Mouse (Mus musculus): Measurements from ENCODE around the gene Vezf1. TPM values are rescaled to one million over a fixed set of nuclear protein-coding genes. Genes with fewer than 3 reads are reported as not detected.
"Not testable (repeated sequence)": the region's sequence is repeated elsewhere in the genome, so short reads cannot be mapped to it uniquely, and the experiment has no call there.

Vezf1 gene
- polyA plus RNA-seq, 1 experiment: 29.6 TPM

DNA sequence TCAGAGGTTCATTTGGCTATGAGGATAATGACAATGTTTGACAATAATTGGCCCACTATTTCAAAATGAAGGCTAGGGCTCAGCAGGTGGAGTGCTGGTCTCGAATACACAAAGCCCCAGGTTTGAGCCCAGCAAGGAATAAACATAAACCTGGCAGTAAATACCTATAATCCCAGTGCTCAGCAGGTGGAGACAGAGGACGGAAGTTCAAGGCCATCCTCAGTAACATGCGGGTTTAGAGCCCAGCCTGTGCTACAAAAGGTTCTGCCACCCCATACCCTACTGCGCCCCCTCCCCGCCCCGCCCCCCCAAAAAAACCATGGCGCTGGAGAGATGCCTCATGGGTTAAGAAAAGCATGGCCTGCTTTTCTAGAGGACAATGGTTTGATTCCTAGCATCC is 32.1 kb upstream of the Vezf1 start:
- no peak for DNase-seq
- TF ChIP-seq CTCF (IDR thresholded peaks at IDR 0.05; ENCODE audit: borderline replicate concordance, insufficient read depth, low read depth, low read length) (no peak), POLR2A (IDR thresholded peaks at IDR 0.05; ENCODE audit: borderline replicate concordance, insufficient read depth, low read length) (no peak)
- H3K27me3 ChIP-seq (ENCODE audit: control insufficient read depth, insufficient read depth, low read length): no peaks in the 10 kb centered on the region
- WGBS: 71% methylated on average over 7 of the region's 7 CpGs
- no peak overlapping the region for H3K27ac ChIP-seq (ENCODE audit: insufficient read depth, low read length)
- H3K4me3 ChIP-seq (replicated peaks; ENCODE audit: insufficient read depth, low read depth, low read length): no peak overlapping the region
- H3K4me1 ChIP-seq (ENCODE audit: control insufficient read depth, insufficient read depth, low read length): no peaks in the 10 kb centered on the region

- no peak overlapping the region for H3K4me3 ChIP-seq (replicated peaks; ENCODE audit: insufficient read depth, low read depth, low read length)
- TF ChIP-seq POLR2A (IDR thresholded peaks at IDR 0.05; ENCODE audit: borderline replicate concordance, insufficient read depth, low read length) (no peak), CTCF (IDR thresholded peaks at IDR 0.05; ENCODE audit: borderline replicate concordance, insufficient read depth, low read depth, low read length) (no peak)
- no peak for DNase-seq
- H3K27ac ChIP-seq (ENCODE audit: insufficient read depth, low read length): no peak overlapping the region
- no peaks in the 10 kb centered on the region for H3K27me3 ChIP-seq (ENCODE audit: control insufficient read depth, insufficient read depth, low read length)
- no peaks in the 10 kb centered on the region for H3K4me1 ChIP-seq (ENCODE audit: control insufficient read depth, insufficient read depth, low read length)
- 35% methylated on average over 10 of the region's 10 CpGs for WGBS
Observed at GRCm38 (mm10) chr11:88036761-88037251, 31.3 kb upstream of the Vezf1 start.

- no peak for DNase-seq
- H3K4me1 ChIP-seq (ENCODE audit: control insufficient read depth, insufficient read depth, low read length): no peaks in the 10 kb centered on the region
- H3K27ac ChIP-seq (ENCODE audit: insufficient read depth, low read length): no peak overlapping the region
- no peak overlapping the region for H3K4me3 ChIP-seq (replicated peaks; ENCODE audit: insufficient read depth, low read depth, low read length)
- 85% methylated on average over 3 of the region's 3 CpGs for WGBS
- TF ChIP-seq CTCF (IDR thresholded peaks at IDR 0.05; ENCODE audit: borderline replicate concordance, insufficient read depth, low read depth, low read length): no peak
- TF ChIP-seq POLR2A (IDR thresholded peaks at IDR 0.05; ENCODE audit: borderline replicate concordance, insufficient read depth, low read length): no peak
- H3K27me3 ChIP-seq (ENCODE audit: control insufficient read depth, insufficient read depth, low read length): no peaks in the 10 kb centered on the region
Observed at GRCm38 (mm10) chr11:88037386-88037785, 30.7 kb upstream of the Vezf1 start.

DNA sequence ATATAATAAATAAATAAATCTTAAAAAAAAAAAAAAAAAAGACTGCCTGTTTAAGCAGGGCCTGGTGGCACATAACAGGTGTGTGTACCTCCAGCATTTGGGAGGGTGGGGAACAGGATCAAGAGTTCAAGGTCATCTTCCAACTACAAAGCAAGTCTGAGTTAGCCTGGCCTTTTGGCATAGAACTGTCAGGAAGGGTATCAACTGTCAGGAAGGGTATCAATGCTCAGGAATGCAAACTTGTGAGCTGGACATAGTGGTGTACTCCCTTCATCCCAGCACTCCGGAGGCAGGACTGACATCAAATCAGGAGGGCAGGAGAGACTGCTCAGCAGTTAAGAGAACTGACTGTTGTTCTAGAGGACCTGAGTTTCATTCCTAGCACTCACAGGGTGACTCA is 29.0 kb upstream of the Vezf1 start:
- Histone ChIP-seq H3K4me3 (replicated peaks; ENCODE audit: insufficient read depth, low read depth, low read length) (no peak overlapping the region), H3K4me1 (ENCODE audit: control insufficient read depth, insufficient read depth, low read length) (no peaks in the 10 kb centered on the region), H3K27ac (ENCODE audit: insufficient read depth, low read length) (no peak overlapping the region), H3K27me3 (ENCODE audit: control insufficient read depth, insufficient read depth, low read length) (no peaks in the 10 kb centered on the region)
- no peak for TF ChIP-seq POLR2A (IDR thresholded peaks at IDR 0.05; ENCODE audit: borderline replicate concordance, insufficient read depth, low read length)
- TF ChIP-seq CTCF (IDR thresholded peaks at IDR 0.05; ENCODE audit: borderline replicate concordance, insufficient read depth, low read depth, low read length): no peak
- no peak for DNase-seq
- 100% methylated on average over 1 of the region's 1 CpGs for WGBS

GRCm38 (mm10) chr11:88044314-88044713 is 23.8 kb upstream of the Vezf1 start:
- Histone ChIP-seq H3K27ac (ENCODE audit: insufficient read depth, low read length) (no peak overlapping the region), H3K4me3 (replicated peaks; ENCODE audit: insufficient read depth, low read depth, low read length) (no peak overlapping the region), H3K4me1 (ENCODE audit: control insufficient read depth, insufficient read depth, low read length) (peaks cover under 1% of the 10 kb centered on the region; the same call in 1 of the 2 replicates), H3K27me3 (ENCODE audit: control insufficient read depth, insufficient read depth, low read length) (no peaks in the 10 kb centered on the region)
- TF ChIP-seq CTCF (IDR thresholded peaks at IDR 0.05; ENCODE audit: borderline replicate concordance, insufficient read depth, low read depth, low read length) (no peak), POLR2A (IDR thresholded peaks at IDR 0.05; ENCODE audit: borderline replicate concordance, insufficient read depth, low read length) (no peak)
- no peak for DNase-seq

- H3K4me3 ChIP-seq (replicated peaks; ENCODE audit: insufficient read depth, low read depth, low read length); DNase-seq; H3K27me3 ChIP-seq (ENCODE audit: control insufficient read depth, insufficient read depth, low read length); H3K4me1 ChIP-seq (ENCODE audit: control insufficient read depth, insufficient read depth, low read length); H3K27ac ChIP-seq (ENCODE audit: insufficient read depth, low read length): not testable (repeated sequence)
- 95% methylated on average over 3 of the region's 3 CpGs for WGBS
Observed at GRCm38 (mm10) chr11:88045159-88045558, 22.9 kb upstream of the Vezf1 start.

- Histone ChIP-seq H3K27ac (ENCODE audit: insufficient read depth, low read length) (no peak overlapping the region), H3K4me3 (replicated peaks; ENCODE audit: insufficient read depth, low read depth, low read length) (no peak overlapping the region), H3K27me3 (ENCODE audit: control insufficient read depth, insufficient read depth, low read length) (no peaks in the 10 kb centered on the region), H3K4me1 (ENCODE audit: control insufficient read depth, insufficient read depth, low read length) (peaks cover 3% of the 10 kb centered on the region; the same call in 1 of the 2 replicates)
- 78% methylated on average over 4 of the region's 4 CpGs for WGBS
- no peak for DNase-seq
- TF ChIP-seq POLR2A (IDR thresholded peaks at IDR 0.05; ENCODE audit: borderline replicate concordance, insufficient read depth, low read length) (no peak), CTCF (IDR thresholded peaks at IDR 0.05; ENCODE audit: borderline replicate concordance, insufficient read depth, low read depth, low read length) (no peak)
Observed at GRCm38 (mm10) chr11:88045878-88046277, 22.2 kb upstream of the Vezf1 start.

DNA sequence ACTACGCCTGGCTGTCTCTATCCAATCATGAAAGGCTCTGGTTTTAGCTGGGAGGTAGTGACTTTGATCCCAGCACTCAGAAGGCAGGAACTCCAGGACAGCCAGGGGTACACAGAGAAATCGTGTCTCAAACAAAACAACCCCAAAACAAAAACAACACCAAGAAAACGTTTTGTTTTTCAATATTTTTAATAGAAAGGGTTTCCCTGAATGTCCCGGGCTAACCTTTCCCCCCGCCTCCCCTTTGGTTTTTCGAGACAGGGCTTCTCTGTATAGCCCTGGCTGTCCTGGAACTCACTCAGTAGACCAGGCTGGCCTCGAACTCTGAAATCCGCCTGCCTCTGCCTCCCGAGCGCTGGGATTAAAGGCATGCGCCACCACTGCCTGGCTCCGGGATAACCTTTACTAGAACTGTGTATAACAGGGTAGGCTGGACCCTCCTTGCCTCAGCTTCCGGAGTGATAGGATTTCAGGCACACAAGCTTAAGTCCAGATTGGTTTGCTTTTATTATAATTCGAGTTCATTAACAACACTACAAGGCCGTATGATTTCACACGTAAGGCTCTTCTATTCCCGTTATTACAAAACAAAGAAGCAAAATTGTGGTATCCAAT is 21.6 kb upstream of the Vezf1 start:
- peak; percentile 33 to 36 for DNase-seq
- H3K4me3 ChIP-seq (replicated peaks; ENCODE audit: insufficient read depth, low read depth, low read length): peak overlapping the region; percentile 40
- TF ChIP-seq POLR2A (IDR thresholded peaks at IDR 0.05; ENCODE audit: borderline replicate concordance, insufficient read depth, low read length) (no peak), CTCF (IDR thresholded peaks at IDR 0.05; ENCODE audit: borderline replicate concordance, insufficient read depth, low read depth, low read length) (no peak)
- WGBS: 35% methylated on average over 17 of the region's 17 CpGs
- H3K27me3 ChIP-seq (ENCODE audit: control insufficient read depth, insufficient read depth, low read length): no peaks in the 10 kb centered on the region
- no peak overlapping the region for H3K27ac ChIP-seq (ENCODE audit: insufficient read depth, low read length)
- H3K4me1 ChIP-seq (ENCODE audit: control insufficient read depth, insufficient read depth, low read length): peaks cover 3% of the 10 kb centered on the region; the same call in 1 of the 2 replicates
